Mouse (Mus musculus) testis, adult 2 months (tissue): ENCODE data around the gene Hephl1. TPM values are rescaled to one million over a fixed set of nuclear protein-coding genes. Genes with fewer than 3 reads are reported as not detected.

Source experiments
- H3K27ac ChIP-seq: fragments of 200-500 bp; 2 replicates; pipeline ENCODE4 v1.5.1; 2012; ENCODE audit warnings: low read depth, low read length; ENCODE audit not compliant: control insufficient read depth, insufficient read depth
- H3K27me3 ChIP-seq: fragments of 200-500 bp; 2 replicates; pipeline ENCODE4 v1.6.1; 2012; ENCODE audit warnings: mild to moderate bottlenecking, low read length, moderate library complexity; ENCODE audit not compliant: control insufficient read depth, insufficient read depth
- H3K36me3 ChIP-seq: fragments of 200-500 bp; 2 replicates; pipeline ENCODE4 v1.6.1; 2012; ENCODE audit warnings: mild to moderate bottlenecking, low read length; ENCODE audit not compliant: control insufficient read depth, insufficient read depth
- H3K4me1 ChIP-seq: fragments of 200-500 bp; 2 replicates; pipeline ENCODE4 v1.6.1; 2012; ENCODE audit warnings: low read length; ENCODE audit not compliant: control insufficient read depth, insufficient read depth
- H3K4me3 ChIP-seq: fragments of 200-500 bp; 2 replicates; pipeline ENCODE4 v1.5.1; 2012; ENCODE audit warnings: low read depth, mild to moderate bottlenecking, low read length, moderate library complexity, mixed read lengths; ENCODE audit not compliant: control insufficient read depth
- CTCF ChIP-seq: fragments of 200-500 bp; IDR thresholded peaks from 2 replicates; pipeline ENCODE4 v1.5.1; 2012; ENCODE audit warnings: low read depth, mild to moderate bottlenecking, inconsistent platforms, low read length, moderate library complexity; ENCODE audit not compliant: control insufficient read depth, insufficient read depth, insufficient replicate concordance
- POLR2A ChIP-seq: fragments of 200-500 bp; IDR thresholded peaks from 2 replicates; pipeline ENCODE4 v1.6.1; 2012; ENCODE audit warnings: low read depth, mild to moderate bottlenecking, inconsistent platforms, low read length, moderate library complexity; ENCODE audit not compliant: control insufficient read depth
- polyA plus RNA-seq: library from polyadenylated mRNA; depleted of rRNA; stranded (reverse); fragments of >200 nt; gene quantifications from 2 replicates; pipeline ENCODE4 v1.2.3, GENCODE M21; 2012

Hephl1 gene
- polyA plus RNA-seq, 1 experiment: 0.16 TPM

GRCm38 (mm10) chr9:15097172-15097571, 14.7 kb downstream of the Hephl1 start:
- no peak for TF ChIP-seq CTCF
- no peak for TF ChIP-seq POLR2A
- H3K4me3 ChIP-seq: no peak overlapping the region
- H3K4me1 ChIP-seq: no peaks in the 10 kb centered on the region
- H3K27ac ChIP-seq: no peak overlapping the region
- no peaks in the 10 kb centered on the region for H3K27me3 ChIP-seq
- H3K36me3 ChIP-seq: no peaks in the 10 kb centered on the region

DNA sequence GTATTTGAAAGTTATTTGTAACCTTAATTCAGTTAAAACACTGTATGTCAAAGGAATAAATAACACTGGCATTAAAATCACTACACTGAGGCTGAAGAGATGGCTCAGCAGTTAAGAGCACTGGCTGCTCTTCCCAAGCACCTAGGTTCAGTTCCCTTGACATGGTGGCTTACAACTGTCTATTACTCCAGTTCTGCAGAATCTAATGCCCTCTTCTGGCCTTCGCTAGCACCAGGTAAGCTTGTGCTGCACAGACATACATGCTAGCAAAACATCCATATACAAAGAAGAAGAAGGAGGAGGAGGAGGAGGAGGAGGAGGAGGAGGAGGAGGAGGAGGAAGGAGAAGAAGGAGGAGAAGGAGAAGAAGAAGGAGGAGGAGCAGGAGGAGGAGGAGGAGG, 15.7 kb downstream of the Hephl1 start:
- no peak overlapping the region for H3K4me3 ChIP-seq
- H3K4me1 ChIP-seq: no peaks in the 10 kb centered on the region
- no peaks in the 10 kb centered on the region for H3K36me3 ChIP-seq
- H3K27me3 ChIP-seq: no peaks in the 10 kb centered on the region
- H3K27ac ChIP-seq: no peak overlapping the region
- TF ChIP-seq CTCF (no peak), POLR2A (no peak)

- no peak for TF ChIP-seq POLR2A
- TF ChIP-seq CTCF: no peak
- Histone ChIP-seq H3K27me3 (no peaks in the 10 kb centered on the region), H3K27ac (no peak overlapping the region), H3K36me3 (no peaks in the 10 kb centered on the region), H3K4me3 (no peak overlapping the region), H3K4me1 (no peaks in the 10 kb centered on the region)
Observed at GRCm38 (mm10) chr9:15095206-15095605, 16.7 kb downstream of the Hephl1 start.

DNA sequence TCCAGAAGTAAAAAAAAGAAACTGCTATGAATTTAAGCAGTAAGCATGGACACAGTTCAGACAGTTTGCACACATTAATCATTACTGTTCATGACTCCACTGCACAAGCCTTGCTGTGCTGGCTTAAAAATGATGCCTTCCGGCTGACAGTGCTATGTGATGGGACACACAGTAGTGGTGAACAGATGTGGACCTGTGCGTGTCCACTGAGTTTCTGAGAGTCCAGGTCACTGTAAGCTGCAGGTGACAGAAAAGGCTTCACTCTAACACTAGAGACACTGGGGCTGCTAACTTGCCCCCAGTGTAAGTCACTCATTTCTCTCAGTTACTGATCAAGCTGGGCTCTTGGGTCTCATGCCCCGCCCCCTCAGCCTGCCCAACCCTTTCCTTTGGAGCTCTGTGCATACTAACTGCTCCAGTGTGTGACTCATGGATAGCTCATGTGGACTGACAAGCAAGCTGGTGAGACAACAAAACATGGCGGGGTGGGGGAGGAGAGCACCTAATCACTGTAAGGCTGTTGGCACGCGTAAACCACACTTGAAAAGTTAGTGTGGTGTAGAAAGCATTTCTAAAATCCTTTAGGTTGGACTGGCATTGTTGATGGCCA, 43.1 kb downstream of the Hephl1 start:
- no peaks in the 10 kb centered on the region for H3K36me3 ChIP-seq
- TF ChIP-seq POLR2A (no peak), CTCF (no peak)
- H3K4me3 ChIP-seq: no peak overlapping the region
- H3K27me3 ChIP-seq: no peaks in the 10 kb centered on the region
- H3K27ac ChIP-seq: no peak overlapping the region
- no peaks in the 10 kb centered on the region; the same call in 1 of the 2 replicates for H3K4me1 ChIP-seq

DNA sequence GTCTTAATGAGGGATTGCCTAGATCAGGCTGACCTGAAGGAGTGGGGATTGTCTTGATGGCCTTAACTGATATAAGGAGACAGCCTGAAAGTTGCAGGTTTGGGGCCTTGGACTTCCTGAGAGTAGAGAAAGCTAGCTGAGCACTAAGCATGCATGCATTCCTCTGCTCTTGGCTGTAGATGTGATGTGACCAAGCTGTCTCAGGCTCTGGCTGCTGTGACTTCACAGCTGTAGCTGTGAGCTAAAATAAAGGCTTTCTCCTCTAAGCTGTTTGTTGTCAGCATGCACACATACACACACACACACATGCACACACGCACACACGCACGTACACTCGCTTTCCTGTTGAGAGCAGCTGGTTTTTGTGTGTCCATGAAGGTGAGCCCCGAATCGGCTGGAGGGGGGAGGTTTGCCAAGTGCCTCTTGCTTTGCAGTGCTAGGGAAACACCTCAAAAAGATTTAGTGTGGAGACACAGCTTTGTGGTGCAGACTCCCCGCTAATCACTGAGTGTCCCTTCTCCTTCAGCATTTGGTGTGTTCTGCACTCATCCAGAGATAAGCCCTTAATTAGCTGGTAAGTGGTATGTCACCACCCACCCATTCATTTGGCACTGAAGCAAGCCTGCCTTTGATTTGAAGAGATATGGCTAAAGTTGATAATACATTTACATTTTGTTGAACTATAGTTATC, 43.8 kb downstream of the Hephl1 start:
- Histone ChIP-seq H3K27ac (no peak overlapping the region), H3K36me3 (no peaks in the 10 kb centered on the region), H3K4me1 (no peaks in the 10 kb centered on the region), H3K4me3 (no peak overlapping the region), H3K27me3 (no peaks in the 10 kb centered on the region)
- TF ChIP-seq CTCF: no peak
- no peak for TF ChIP-seq POLR2A

DNA sequence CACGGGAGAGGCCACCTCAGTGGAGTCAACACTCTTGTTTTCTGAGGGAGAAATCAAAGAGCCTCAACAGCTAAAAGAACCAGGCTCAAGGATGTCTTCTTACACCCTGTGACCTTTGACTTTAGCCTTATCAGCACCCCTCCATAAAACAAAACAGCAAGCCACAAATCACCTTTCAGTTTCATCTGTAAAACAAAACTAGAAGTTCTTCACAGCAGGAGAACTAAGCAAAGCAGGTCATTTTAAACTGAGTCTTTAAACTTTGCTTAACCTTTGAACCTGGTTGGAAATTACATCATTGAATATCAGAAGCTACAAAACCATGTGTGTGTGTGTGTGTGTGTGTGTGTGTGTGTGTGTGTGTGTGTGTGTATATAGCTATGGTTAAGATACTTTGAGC, 47.7 kb downstream of the Hephl1 start:
- H3K27me3 ChIP-seq: no peaks in the 10 kb centered on the region
- no peaks in the 10 kb centered on the region for H3K4me1 ChIP-seq
- no peak overlapping the region for H3K4me3 ChIP-seq
- H3K27ac ChIP-seq: no peak overlapping the region
- no peak for TF ChIP-seq CTCF
- TF ChIP-seq POLR2A: no peak
- H3K36me3 ChIP-seq: no peaks in the 10 kb centered on the region

DNA sequence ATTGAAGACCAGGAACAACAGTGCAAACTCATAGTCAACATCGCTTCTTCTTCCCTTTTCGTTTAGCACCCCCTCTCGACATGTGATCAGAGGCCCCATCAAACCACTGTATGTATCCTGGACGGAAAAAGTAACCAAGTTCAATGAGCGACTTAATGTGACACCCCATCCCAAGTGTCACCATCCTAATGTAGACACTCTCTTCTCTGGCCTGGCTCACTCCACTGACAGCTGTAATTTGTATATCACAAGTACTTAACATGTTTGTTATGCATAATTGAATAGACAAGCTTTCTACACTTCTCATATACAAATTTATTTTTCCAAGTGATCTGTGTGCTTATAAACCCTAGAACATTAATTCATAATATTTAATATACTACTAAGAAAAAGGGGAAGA, 51.1 kb downstream of the Hephl1 start:
- no peaks in the 10 kb centered on the region for H3K36me3 ChIP-seq
- H3K4me3 ChIP-seq: no peak overlapping the region
- H3K27me3 ChIP-seq: no peaks in the 10 kb centered on the region
- no peak overlapping the region for H3K27ac ChIP-seq
- TF ChIP-seq CTCF (no peak), POLR2A (no peak)
- H3K4me1 ChIP-seq: no peaks in the 10 kb centered on the region
